Mouse (Mus musculus) neural tube, embryonic 14.5 days (tissue): ENCODE data around the gene Btaf1. TPM values are rescaled to one million over a fixed set of nuclear protein-coding genes. Genes with fewer than 3 reads are reported as not detected.

Experiments
- ATAC-seq: fragments of 200-750 bp; cut with Nextera tagmentation; 2 replicates; pipeline ENCODE4 v1.8.0; 2017; ENCODE audit warnings: low read depth, mild to moderate bottlenecking, moderate TSS enrichment, moderate library complexity
- H3K27ac ChIP-seq: fragments of 300-500 bp; sonication (generic); 2 replicates; pipeline ENCODE4 v1.5.1; 2014; ENCODE audit warnings: low read depth, mild to moderate bottlenecking, control low read depth, low read length, moderate library complexity, mixed read lengths
- H3K27me3 ChIP-seq: fragments of 300-500 bp; sonication (generic); 2 replicates; pipeline ENCODE4 v1.6.1; 2014; ENCODE audit warnings: low read length; ENCODE audit not compliant: control insufficient read depth, insufficient read depth
- H3K36me3 ChIP-seq: fragments of 300-500 bp; sonication (generic); 2 replicates; pipeline ENCODE4 v1.6.1; 2014; ENCODE audit warnings: low read length, mixed read lengths; ENCODE audit not compliant: control insufficient read depth, insufficient read depth
- H3K4me1 ChIP-seq: fragments of 300-500 bp; sonication (generic); 2 replicates; pipeline ENCODE4 v1.6.1; 2014; ENCODE audit warnings: low read length; ENCODE audit not compliant: control insufficient read depth, insufficient read depth
- H3K4me2 ChIP-seq: fragments of 300-500 bp; sonication (generic); 2 replicates; pipeline ENCODE4 v1.6.1; 2014; ENCODE audit warnings: mild to moderate bottlenecking, low read depth, low read length, control low read depth
- H3K4me3 ChIP-seq: fragments of 300-500 bp; sonication (generic); 2 replicates; pipeline ENCODE4 v1.5.1; 2014; ENCODE audit warnings: low read depth, low read length, control low read depth, mixed read lengths
- H3K9ac ChIP-seq: fragments of 300-500 bp; sonication (generic); replicated peaks from 2 replicates; pipeline ENCODE4 v1.6.1; 2014; ENCODE audit warnings: low read depth, mild to moderate bottlenecking, control low read depth, low read length, mixed read lengths
- H3K9me3 ChIP-seq: fragments of 300-500 bp; sonication (generic); 2 replicates; pipeline ENCODE4 v1.6.1; 2016; ENCODE audit warnings: low read length; ENCODE audit not compliant: control insufficient read depth
- WGBS: fragments of 180-500 bp; shearing (Covaris S2); extraction: QIAGEN DNeasy Blood & Tissue Kit; methylation state at CpG from one replicate; pipeline ENCODE4 v1.1.7; 2014; 5-methylcytosine and 5-hydroxymethylcytosine counted together
- polyA plus RNA-seq: library from polyadenylated mRNA; unstranded; fragments of >200 nt; fragmentation: Nextera tagmentation; extraction: Ambion mirVana; gene quantifications from 2 replicates; pipeline ENCODE4 v1.2.1, GENCODE M21; 2014

The Btaf1 gene
- polyA plus RNA-seq, 1 experiment from 2014 or later = 14.7 TPM

DNA sequence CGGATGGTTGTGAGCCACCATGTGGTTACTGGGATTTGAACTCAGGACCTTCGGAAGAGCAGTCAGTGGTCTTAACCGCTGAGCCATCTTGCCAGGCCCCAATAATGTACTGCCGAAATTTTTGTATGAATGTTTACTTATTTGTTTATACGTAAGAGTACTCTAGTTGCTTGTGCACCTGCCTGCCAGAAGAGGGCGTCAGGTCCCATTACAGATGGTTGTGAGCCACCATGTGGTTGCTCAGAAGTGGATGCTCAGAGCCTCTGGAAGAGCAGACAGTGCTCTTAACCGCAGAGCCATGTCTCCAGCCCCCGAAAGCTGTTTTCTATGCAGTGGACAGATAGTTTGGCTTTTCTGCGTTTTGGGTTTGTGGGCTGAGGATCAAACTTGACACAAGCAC lies 28.1 kb upstream of the Btaf1 start:
- no peak for ATAC-seq
- H3K4me3 ChIP-seq = no peak overlapping the region
- WGBS = 42% methylated on average over 9 of the region's 9 CpGs
- H3K4me1 ChIP-seq = peaks cover 7% of the 10 kb centered on the region; the same call in 1 of the 2 replicates
- no peaks in the 10 kb centered on the region for H3K27me3 ChIP-seq
- no peak overlapping the region for H3K4me2 ChIP-seq
- no peak overlapping the region for H3K27ac ChIP-seq
- no peak overlapping the region for H3K9ac ChIP-seq
- H3K9me3 ChIP-seq = no peaks in the 10 kb centered on the region
- H3K36me3 ChIP-seq = peaks cover 10% of the 10 kb centered on the region

GRCm38 (mm10) chr19:36903377-36903776 lies 22.5 kb upstream of the Btaf1 start:
- Histone ChIP-seq H3K27ac (peak overlapping the region; percentile 62), H3K9me3 (no peaks in the 10 kb centered on the region), H3K27me3 (no peaks in the 10 kb centered on the region), H3K36me3 (no peaks in the 10 kb centered on the region), H3K4me1 (peaks cover 7% of the 10 kb centered on the region; the same call in 1 of the 2 replicates), H3K9ac (peak overlapping the region; percentile 69; the same call in 1 of the 2 replicates), H3K4me3 (peak overlapping the region; percentile 46; the same call in 1 of the 2 replicates), H3K4me2 (peak overlapping the region; percentile 79)
- WGBS = 32% methylated on average over 7 of the region's 7 CpGs
- ATAC-seq = no peak

GRCm38 (mm10) chr19:36904211-36905007 lies 21.5 kb upstream of the Btaf1 start:
- 2% methylated on average over 41 of the region's 41 CpGs for WGBS
- Histone ChIP-seq H3K4me2 (peak overlapping the region; percentile 79), H3K9ac (peak overlapping the region; percentile 69), H3K9me3 (no peaks in the 10 kb centered on the region), H3K4me1 (peaks cover 7% of the 10 kb centered on the region; the same call in 1 of the 2 replicates), H3K27me3 (no peaks in the 10 kb centered on the region), H3K27ac (peak overlapping the region; percentile 62), H3K4me3 (peak overlapping the region; percentile 46), H3K36me3 (no peaks in the 10 kb centered on the region)
- peak; percentile 94 for ATAC-seq

DNA sequence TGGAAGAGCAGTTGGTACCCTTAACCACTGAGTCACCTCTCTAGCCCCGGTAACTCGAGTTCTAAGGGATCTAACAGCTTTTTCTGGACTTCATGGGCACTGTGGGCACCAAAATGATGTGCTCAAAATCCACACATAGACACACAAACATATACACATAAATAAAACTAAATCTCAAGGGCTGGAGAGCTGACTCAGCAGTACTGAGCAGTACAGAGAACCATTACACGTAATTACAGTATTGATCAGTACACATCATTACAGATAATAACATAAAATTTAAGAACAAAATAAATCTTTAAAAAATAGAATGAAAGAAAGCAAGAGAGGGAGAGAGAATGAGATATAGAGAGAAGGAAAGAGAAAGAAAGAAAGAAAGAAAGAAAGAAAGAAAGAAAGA lies 16.7 kb upstream of the Btaf1 start:
- WGBS = 85% methylated on average over 3 of the region's 3 CpGs
- Histone ChIP-seq H3K36me3 (no peaks in the 10 kb centered on the region), H3K4me2 (no peak overlapping the region), H3K9ac (no peak overlapping the region), H3K4me1 (no peaks in the 10 kb centered on the region), H3K9me3 (no peaks in the 10 kb centered on the region), H3K27me3 (no peaks in the 10 kb centered on the region), H3K27ac (no peak overlapping the region), H3K4me3 (no peak overlapping the region)
- ATAC-seq = no peak

DNA sequence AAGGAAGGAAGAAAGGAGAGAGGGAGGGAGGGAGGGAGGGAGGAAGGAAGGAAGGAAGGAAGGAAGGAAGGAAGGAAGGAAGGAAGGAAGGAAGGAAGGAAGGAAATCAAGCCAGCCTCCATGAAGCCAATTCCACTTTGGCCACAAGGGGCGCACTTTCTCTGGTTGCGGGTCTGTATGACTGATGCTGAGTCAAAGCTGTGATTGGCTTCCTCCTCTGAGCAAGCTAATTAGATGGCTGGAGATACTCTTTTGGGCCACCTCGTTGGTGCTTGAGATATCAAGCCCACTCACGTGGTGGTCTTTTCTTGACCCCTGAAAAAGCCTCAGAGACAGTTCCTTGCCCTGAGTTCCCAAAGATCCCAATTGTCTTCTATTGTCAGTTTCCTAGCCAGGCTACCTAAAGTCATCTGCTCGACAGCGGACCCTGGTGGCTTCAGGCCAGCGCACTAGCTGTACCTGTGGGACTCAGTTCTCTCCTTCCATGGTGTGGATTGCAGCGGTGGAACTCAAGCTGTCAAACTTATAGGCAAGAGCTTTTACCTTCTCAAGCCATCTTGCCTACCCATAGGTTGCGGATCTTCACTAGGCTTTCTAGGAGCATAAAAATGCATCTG lies 16.1 kb upstream of the Btaf1 start:
- ATAC-seq = no peak
- no peaks in the 10 kb centered on the region for H3K9me3 ChIP-seq
- no peak overlapping the region for H3K4me2 ChIP-seq
- no peak overlapping the region for H3K9ac ChIP-seq
- no peak overlapping the region for H3K4me3 ChIP-seq
- H3K27me3 ChIP-seq = no peaks in the 10 kb centered on the region
- 29% methylated on average over 9 of the region's 9 CpGs for WGBS
- H3K4me1 ChIP-seq = no peaks in the 10 kb centered on the region
- H3K27ac ChIP-seq = peak overlapping the region; percentile 5; the same call in 1 of the 2 replicates
- no peaks in the 10 kb centered on the region for H3K36me3 ChIP-seq

DNA sequence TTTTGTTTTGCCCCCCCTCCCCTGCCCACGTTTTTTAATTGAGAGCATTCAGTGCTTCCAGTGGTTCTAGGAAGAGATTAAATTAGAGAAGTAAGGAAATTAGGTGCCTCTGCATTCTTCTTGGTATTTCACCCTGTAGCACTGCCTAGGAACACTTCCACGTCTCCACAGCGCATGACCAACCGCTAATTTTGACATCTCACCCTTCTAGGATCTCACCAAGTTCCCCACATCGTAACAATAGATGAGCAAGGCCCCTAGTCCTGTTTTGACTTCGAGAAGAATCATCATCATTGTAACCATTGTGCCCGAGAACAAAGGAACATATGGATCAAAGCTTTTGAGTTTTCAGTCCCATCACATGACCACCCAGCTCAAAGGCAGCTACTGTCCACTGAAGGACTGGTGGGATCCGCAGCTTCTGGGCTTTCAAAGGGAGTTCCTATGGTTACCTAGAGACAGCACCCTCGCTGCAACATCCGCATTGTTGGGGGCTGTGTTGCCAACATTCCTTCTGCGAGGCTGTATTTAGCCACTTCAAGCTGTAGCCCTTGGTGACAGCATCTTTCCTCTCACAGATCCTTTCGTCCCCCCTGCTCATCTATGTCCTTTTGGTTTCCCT lies 15.3 kb upstream of the Btaf1 start:
- H3K36me3 ChIP-seq = no peaks in the 10 kb centered on the region
- no peaks in the 10 kb centered on the region for H3K27me3 ChIP-seq
- H3K27ac ChIP-seq = peak overlapping the region; percentile 23; the same call in 1 of the 2 replicates
- no peak overlapping the region for H3K9ac ChIP-seq
- 7% methylated on average over 12 of the region's 12 CpGs for WGBS
- no peaks in the 10 kb centered on the region for H3K9me3 ChIP-seq
- no peak overlapping the region for H3K4me3 ChIP-seq
- no peaks in the 10 kb centered on the region for H3K4me1 ChIP-seq
- ATAC-seq = peak; percentile 80
- no peak overlapping the region for H3K4me2 ChIP-seq

- no peaks in the 10 kb centered on the region for H3K36me3 ChIP-seq
- peaks cover 3% of the 10 kb centered on the region; the same call in 1 of the 2 replicates for H3K4me1 ChIP-seq
- WGBS = 42% methylated on average over 7 of the region's 7 CpGs
- H3K4me2 ChIP-seq = no peak overlapping the region
- no peak overlapping the region for H3K9ac ChIP-seq
- no peak for ATAC-seq
- no peaks in the 10 kb centered on the region for H3K9me3 ChIP-seq
- no peak overlapping the region for H3K4me3 ChIP-seq
- H3K27ac ChIP-seq = no peak overlapping the region
- no peaks in the 10 kb centered on the region for H3K27me3 ChIP-seq
These were observed 12.8 kb upstream of the Btaf1 start for GRCm38 (mm10) chr19:36913064-36913463.

GRCm38 (mm10) chr19:36916206-36916605 lies 9.7 kb upstream of the Btaf1 start:
- H3K27me3 ChIP-seq = 0 out of 2 replicates have a peak, but pooled peaks cover 2% of the 10 kb centered on the region
- H3K9ac ChIP-seq = no peak overlapping the region
- no peak overlapping the region for H3K4me2 ChIP-seq
- peaks cover 7% of the 10 kb centered on the region; the same call in 1 of the 2 replicates for H3K4me1 ChIP-seq
- no peaks in the 10 kb centered on the region for H3K36me3 ChIP-seq
- no peak for ATAC-seq
- no peak overlapping the region for H3K27ac ChIP-seq
- no peaks in the 10 kb centered on the region for H3K9me3 ChIP-seq
- H3K4me3 ChIP-seq = no peak overlapping the region
- 63% methylated on average over 4 of the region's 4 CpGs for WGBS
